Mouse (Mus musculus): Measurements from ENCODE around the gene Fbxw11.

The Fbxw11 gene

DNA sequence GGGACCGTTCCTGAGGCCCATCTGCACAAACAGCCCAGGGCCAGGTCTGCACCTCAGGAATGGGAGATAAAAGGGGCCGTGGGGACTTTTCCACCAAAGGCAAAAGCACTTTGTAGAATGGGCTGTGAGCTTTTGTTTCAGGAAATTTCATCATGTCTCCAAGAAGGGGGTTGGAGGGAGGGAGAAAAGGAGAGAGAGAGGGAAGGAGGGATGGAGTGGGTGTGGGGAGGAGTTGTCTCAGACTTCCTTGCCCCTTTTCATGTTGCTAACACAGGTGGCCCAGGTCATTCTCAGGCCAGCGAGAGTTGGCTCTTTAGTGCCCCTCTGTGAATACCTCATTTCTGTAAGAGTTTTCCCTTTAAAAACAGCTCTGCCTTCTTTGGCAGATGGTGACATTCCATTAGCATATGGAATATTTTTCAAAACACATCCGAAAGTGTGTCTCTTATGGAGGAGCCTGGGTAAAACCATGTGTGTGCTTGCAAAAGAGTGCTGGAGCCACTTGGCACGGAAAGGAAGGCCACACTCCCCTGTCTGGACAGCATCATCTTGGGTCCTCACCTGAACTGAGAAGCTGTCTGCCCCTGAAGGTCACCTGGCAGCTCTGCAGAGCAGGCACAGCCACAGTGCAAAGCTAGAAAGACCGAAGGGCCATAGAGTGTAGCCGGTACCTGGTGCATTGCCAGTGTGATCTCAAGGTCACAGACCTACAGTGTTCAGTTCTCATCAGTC lies 109.5 kb downstream of the Fbxw11 start:
- no peak for DNase-seq (ENCODE audit: low spot score in 2 of 2)

DNA sequence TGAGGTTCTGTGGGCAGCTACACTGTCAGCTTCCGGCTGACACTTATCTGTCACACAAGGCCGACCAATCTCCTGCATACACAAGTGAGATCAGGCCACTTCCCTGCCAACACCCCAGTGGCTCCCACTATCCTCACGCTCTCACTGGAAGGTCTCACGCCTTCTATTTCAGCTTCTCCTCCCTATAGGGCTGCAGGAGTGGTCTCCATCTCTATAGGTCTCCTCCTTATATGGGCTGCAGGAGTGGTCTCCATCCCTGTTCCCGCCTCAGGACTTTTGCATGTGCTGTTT lies 110.0 kb downstream of the Fbxw11 start:
- DNase-seq (ENCODE audit: low spot score in 2 of 2), result no peak

DNA sequence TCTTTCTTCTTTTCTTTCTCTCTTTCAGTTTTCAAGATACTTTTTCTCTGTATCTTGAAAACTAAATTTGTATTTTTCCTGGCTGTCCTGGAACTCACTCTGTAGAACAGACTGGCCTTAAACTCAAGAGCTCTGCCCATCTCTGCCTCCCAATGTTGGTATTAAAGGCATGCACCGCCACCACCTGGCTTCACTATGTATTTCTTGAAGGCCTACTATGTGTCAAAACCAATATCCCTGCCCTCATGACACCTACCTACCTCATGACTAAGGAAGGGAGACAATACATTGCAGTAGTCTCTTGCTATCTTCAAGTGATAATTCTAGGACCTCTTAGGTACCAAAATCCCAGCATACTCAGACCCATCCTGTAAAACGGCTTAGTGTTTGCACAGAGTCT lies 110.8 kb downstream of the Fbxw11 start:
- no peak for DNase-seq (ENCODE audit: low spot score in 2 of 2)

DNA sequence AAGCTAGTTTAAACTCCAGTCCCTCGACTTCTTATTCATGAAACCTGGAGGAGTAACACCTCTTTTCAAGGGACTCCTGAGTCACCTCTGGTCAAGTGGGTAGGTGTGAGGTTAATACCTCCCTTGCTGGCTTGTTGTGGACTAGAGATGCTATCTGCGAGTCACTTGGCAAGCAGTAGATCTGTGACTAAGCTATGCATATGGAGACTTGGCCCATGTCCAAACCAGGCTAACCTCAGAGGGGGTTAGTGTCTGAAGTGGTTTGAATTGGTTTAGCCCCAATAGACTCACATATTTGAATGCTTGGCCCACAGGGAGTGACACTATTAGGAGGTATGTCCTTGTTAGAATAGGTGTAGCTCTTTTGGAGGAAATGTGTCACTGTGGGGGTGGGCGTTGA lies 120.2 kb downstream of the Fbxw11 start:
- no peak for DNase-seq (ENCODE audit: low spot score in 2 of 2)

DNA sequence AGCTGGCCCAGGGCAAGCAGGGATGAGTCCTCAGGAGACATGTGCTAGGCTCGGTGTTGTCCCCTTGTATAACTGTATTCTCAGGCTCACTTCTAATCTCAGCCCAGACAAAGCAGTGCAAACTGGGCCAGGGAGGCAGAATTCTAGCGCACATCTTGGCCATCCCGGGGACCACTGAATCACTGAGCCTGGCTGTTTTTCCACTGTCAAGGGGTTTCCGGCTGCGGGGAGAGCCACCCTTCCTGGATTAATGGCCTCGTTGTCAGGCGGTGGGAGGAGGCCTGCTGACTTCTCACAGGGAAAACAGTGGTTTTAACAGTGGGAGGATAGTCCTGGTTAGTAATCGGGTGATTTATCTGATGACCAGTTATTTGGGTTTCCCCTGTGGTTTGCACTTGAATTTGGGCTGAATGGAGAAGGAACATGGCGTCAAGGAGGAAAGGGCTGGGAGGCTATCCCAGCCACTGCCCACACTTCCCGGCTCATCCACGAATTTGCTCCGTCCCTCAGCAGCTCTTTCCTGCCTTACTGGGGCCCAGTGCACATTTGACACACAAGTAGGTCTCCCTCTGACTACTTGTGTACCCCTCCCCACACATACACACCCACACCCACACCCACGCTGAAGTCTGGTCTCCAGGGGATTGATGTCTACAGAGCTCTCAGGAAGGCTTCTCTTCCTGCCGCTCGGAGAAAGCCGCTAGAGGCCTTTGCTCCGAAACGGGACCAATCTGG lies 125.1 kb downstream of the Fbxw11 start:
- DNase-seq (ENCODE audit: low spot score in 2 of 2), result no peak

DNA sequence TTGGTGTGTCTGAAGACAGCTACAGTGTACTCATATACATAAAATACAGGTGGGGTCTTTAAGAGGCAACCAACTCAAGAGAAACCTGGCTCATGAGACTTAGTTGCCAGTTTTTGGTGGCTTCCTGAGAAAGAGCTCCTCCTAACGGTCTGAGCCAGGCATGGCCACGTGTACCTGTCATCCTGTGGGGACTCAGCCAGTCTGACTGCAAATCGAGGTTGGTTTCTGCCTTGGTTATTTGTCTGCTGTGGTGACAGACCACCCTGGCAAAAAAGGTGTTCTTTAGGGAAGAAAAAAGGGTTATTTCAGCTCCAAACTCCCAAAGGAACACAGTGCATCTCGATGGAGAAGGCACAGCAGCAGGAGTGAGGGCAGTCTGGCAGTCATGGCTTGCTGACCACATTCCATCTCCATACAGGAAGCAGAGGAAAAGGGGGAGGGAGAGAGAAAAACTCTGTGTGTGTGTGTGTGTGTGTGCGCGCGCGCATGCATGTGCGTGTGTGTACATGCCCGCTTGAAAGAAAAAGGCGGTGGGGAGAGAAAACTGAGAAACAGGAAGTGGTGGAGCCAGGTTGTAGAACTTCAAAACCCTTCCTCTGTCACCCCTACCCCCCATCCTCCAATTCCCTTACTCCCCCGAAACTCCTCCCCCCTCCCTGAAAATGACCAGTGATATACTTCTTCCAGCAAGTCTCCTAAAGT lies 126.3 kb downstream of the Fbxw11 start:
- no peak for DNase-seq (ENCODE audit: low spot score in 2 of 2)

DNA sequence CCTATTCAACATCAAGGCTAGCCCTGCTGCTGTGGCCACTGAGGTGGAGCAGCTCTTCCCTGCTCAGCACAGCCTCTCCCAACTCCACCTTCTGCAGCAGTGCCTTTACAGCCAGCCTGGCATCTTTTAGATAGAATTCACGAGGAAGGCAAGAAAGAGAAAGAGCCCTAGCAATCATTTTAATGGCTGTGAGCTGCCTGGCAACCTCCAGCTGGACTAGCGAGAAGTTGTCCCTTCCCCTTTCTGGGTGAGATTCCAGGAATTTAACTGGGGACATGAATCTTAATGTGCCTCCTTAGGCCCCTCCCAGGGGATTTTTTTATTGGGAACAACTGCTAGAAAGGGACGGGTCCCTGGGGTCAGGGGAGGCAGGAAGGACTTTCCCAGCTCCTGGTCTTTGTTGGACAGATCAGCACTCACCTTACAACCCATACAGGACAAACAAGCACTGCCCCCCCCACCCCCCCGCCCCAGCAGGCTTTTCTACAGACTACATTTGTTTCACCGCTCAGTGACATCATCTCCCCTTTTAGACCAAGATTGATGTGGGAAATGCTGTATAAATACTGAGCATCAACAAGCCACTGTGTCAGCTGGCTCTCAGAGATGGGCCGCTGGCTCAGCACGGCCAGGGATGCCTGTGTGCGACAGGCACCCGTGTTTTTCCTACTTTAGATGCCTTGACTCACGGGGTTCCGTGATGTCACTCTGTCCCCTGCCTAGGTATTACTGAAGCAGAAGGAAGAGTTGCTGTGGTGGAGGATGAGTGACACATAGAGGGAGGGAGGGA lies 138.4 kb downstream of the Fbxw11 start:
- no peak for DNase-seq (ENCODE audit: low spot score in 2 of 2)

DNA sequence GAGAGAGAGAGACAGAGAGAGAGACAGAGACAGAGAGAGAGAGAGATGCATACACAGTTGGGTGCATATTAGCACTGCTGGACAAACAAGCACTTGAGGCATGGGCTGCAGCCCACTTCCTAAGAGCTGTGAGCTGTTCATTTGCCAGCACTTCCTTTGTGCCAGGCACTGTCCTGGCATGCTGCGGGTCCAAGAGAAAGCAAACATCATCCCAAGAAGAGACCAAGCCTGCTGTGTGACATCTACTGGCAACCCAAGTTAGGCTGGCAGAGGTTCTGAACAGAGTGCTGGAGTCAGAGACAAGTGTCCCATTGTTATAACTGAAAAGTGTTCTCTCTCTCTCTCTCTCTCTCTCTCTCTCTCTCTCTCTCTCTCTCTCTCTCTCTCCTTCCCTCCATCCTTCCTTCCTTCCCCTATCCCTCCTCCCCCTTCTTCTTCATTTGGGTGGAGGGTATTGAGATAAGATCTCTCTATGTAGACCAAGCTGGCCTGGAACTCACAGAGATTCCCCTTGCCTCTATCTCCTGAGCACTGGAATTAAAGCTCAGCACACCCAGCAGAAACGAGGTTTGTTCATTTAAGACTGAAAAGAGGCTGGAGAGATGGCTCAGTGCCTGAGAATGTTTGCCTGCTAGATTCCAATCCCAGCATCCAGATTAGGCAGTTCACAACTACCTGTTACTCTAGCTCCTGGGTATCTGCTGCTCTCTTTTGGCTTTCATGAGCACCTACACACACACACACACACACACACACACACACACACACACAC lies 139.3 kb downstream of the Fbxw11 start:
- no peak for DNase-seq (ENCODE audit: low spot score in 2 of 2)

DNA sequence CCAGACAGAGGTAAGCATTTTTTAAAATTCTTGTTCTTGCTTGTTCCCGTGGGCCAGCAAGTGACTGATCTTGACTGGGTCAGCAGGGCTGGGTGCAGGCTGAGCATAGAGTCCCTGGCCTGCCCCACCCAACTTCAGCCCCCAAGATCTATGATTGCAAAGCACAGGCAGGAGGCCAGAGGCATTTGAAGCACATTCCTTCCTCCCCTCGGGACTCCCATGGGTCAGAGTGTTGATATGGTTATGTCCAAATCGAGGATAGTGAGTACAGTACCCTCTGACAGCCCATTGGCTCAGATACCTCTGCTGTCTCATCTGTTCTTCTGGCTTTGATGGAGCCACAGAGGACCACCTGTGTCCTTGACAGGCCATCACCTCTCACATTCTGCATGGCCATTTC lies 140.2 kb downstream of the Fbxw11 start:
- peak in 1 of 2 experiments; percentile 44 for DNase-seq (ENCODE audit: low spot score in 2 of 2)

DNA sequence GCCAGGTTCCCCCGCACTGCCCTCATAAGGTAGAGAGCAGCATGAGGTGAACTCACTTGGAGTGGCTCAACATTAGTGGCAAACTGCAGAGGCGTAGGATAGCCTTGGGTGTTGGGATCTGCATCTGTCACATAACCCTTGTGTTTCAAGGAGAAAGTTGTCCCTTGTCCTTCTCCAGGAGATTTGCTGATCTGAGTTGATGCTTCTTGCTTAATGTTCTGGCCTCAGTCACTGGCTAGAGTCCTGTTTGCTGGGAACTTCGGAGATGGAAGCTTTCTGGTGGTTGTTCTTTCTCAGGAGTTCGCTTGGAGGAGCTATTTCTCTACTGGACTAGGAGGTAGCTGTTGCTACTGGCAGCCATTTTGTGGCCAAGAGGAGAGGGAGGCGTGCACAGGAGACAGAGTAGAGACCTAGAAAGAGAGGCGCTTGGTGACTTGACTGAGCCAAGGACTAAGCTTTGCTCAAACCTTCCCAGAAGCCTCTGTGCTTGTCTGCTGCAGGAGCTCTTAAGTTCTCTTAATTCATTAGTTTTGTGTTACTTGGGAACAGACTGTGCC lies 143.1 kb downstream of the Fbxw11 start:
- DNase-seq (ENCODE audit: low spot score in 2 of 2), result no peak

DNA sequence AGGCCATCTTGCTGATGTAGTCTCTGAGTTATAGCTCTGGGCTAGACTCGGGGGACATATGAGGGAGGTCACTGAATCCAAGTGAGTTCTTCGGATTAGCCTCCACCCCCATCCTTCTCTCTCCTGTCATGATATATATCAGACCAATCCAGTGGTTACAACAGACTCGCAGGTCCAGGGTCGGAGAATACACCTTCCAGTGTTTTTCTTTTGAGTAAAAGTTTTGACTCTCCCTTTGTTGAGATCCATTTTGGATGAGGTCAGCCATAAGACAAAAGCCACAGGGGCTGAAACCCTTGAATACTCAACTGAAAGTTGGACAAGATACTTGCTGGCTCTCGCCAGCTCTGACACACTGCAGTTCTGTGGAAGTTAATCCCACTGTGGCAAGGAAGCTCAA lies 143.7 kb downstream of the Fbxw11 start:
- peak in 1 of 2 experiments; percentile 19 for DNase-seq (ENCODE audit: low spot score in 2 of 2)

DNA sequence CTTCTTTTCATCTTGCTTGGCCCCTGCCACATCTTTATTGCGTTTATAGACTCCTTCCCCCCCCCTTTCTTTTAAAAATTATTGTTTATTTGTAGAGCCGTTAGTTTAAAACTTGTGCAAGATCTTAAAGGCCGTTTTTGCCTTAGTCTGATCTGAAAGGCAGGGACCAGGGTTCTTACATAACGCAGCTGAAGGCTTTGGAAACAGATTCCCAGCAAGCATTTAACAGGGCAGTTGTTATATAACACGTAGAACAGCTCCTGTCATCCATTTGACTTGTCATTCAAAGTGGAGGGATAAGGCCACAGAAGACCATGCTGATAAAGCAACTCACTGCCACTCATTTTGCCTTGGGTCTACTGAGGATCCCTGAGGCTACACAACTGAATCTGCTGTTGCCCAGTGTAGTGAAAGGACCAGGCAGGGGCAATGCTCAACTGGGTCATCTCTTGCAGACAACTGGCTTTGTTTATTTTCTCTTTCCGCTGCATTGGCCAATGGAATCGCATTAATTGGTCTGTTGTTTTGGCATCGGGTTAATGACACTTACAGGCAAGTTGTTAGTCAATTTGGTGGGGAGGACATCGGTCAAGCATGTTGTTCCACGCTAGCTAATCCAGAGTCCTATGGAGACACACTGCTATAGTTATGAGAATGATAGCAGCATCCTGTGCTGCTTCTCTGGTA lies 152.4 kb downstream of the Fbxw11 start:
- no peak for DNase-seq (ENCODE audit: low spot score in 2 of 2)
